Mouse (Mus musculus): Measurements from ENCODE around the gene Xrn1. TPM values are rescaled to one million over a fixed set of nuclear protein-coding genes. Genes with fewer than 3 reads are reported as not detected.

Xrn1 gene
- total and polyA plus RNA-seq, 3 experiments = 8.1 to 11.9 (median 9.3) TPM

- Histone ChIP-seq H3K4me1 (ENCODE audit: control insufficient read depth in 1 of 2, insufficient read depth in 2 of 2) (peaks cover 0 to 9% of the 10 kb centered on the region in 2 experiments; a peak in 2 of 4 replicates), H3K9ac (ENCODE audit: insufficient read depth, low read depth) (no peak overlapping the region), H3K4me2 (ENCODE audit: insufficient read depth, low read depth, poor library complexity, severe bottlenecking) (no peak overlapping the region), H3K9me3 (replicated peaks; ENCODE audit: low read length) (no peaks in the 10 kb centered on the region), H3K4me3 (replicated peaks in 1 of 3; ENCODE audit: low read depth in 2 of 3, low read length in 2 of 3, poor library complexity in 1 of 3) (no peak overlapping the region), H3K79me2 (replicated peaks; ENCODE audit: control insufficient read depth, extremely low read depth, insufficient read depth, poor library complexity, severe bottlenecking) (peaks cover 26% of the 10 kb centered on the region; the same call in 1 of the 2 replicates), H3K27me3 (replicated peaks) (no peaks in the 10 kb centered on the region), H3K27ac (ENCODE audit: insufficient read depth, low read depth) (no peak overlapping the region), H3K36me3 (replicated peaks in 1 of 2; ENCODE audit: control insufficient read depth in 1 of 2, insufficient read depth in 1 of 2, low read length in 1 of 2) (peaks cover 8 to 40% of the 10 kb centered on the region in 2 experiments)
- in situ Hi-C loops (cut with MboI; ENCODE audit: low pct_ligation_motif_present, low pct_unique_long_range_greater_than_20kb, low sequenced_read_pairs) (no loop called here), dilution Hi-C loops (cut with MboI; ENCODE audit: extremely low pct_ligation_motif_present, extremely low pct_unique_long_range_greater_than_20kb, low sequenced_read_pairs) (no loop called here)
- no peak for TF ChIP-seq USF2 (conservative IDR thresholded peaks at IDR 0.05; ENCODE audit: low read depth, low read length)
- no peak for TF ChIP-seq E2F4 (IDR thresholded peaks at IDR 0.05; ENCODE audit: insufficient replicate concordance, low read depth, low read length)
- TF ChIP-seq RAD21 (IDR thresholded peaks at IDR 0.05; ENCODE audit: low read depth, low read length) = no peak
- TF ChIP-seq SMC3 (IDR thresholded peaks at IDR 0.05; ENCODE audit: low read depth, low read length) = no peak
- no peak for TF ChIP-seq KAT2A (IDR thresholded peaks at IDR 0.05; ENCODE audit: insufficient replicate concordance, low read length)
- TF ChIP-seq GABPA (IDR thresholded peaks at IDR 0.05; ENCODE audit: insufficient replicate concordance, low read depth, low read length) = no peak
- no peak for TF ChIP-seq RCOR1 (conservative IDR thresholded peaks at IDR 0.05; ENCODE audit: low read depth, low read length)
- TF ChIP-seq NRF1 (IDR thresholded peaks at IDR 0.05; ENCODE audit: low read depth, low read length) = no peak
- no peak for TF ChIP-seq POLR2AphosphoS2 (IDR thresholded peaks at IDR 0.05; ENCODE audit: low read depth, low read length)
- no peak for TF ChIP-seq MAFK (IDR thresholded peaks at IDR 0.05; ENCODE audit: insufficient replicate concordance, low read length)
- TF ChIP-seq JUND (conservative IDR thresholded peaks at IDR 0.05; ENCODE audit: low read depth, low read length) = no peak
- TF ChIP-seq CTCF (conservative IDR thresholded peaks at IDR 0.05 in 1 of 2, IDR thresholded peaks at IDR 0.05 in 1 of 2; ENCODE audit: low read depth in 2 of 2, low read length in 2 of 2) = no peak
- no peak for TF ChIP-seq CHD2 (IDR thresholded peaks at IDR 0.05; ENCODE audit: low read length)
- TF ChIP-seq POLR2A (IDR thresholded peaks at IDR 0.05; ENCODE audit: low read depth, low read length) = no peak
- no peak for TF ChIP-seq JUN (IDR thresholded peaks at IDR 0.05; ENCODE audit: insufficient read depth, low read depth, low read length)
- no peak for TF ChIP-seq ZKSCAN1 (IDR thresholded peaks at IDR 0.05; ENCODE audit: borderline replicate concordance, low read depth, low read length)
- TF ChIP-seq PAX5 (IDR thresholded peaks at IDR 0.05; ENCODE audit: low read length) = no peak
- TF ChIP-seq IRF4 (IDR thresholded peaks at IDR 0.05; ENCODE audit: low read depth, low read length) = no peak
- TF ChIP-seq UBTF (IDR thresholded peaks at IDR 0.05; ENCODE audit: low read depth, low read length) = no peak
- TF ChIP-seq EP300 (IDR thresholded peaks at IDR 0.05; ENCODE audit: low read length) = no peak
- DNase-seq (ENCODE audit: extremely low read depth) = no peak
These were observed 5.3 kb downstream of the Xrn1 start for GRCm38 (mm10) chr9:95959732-95960428.

GRCm38 (mm10) chr9:95961058-95961457 lies 6.5 kb downstream of the Xrn1 start:
- peaks cover 0 to 8% of the 10 kb centered on the region in 2 experiments; a peak in 2 of 4 replicates for H3K4me1 ChIP-seq (ENCODE audit: control insufficient read depth in 1 of 2, insufficient read depth in 2 of 2)
- no peaks in the 10 kb centered on the region for H3K9me3 ChIP-seq (replicated peaks; ENCODE audit: low read length)
- DNase-seq (ENCODE audit: extremely low read depth) = no peak
- in situ Hi-C loops (cut with MboI; ENCODE audit: low pct_ligation_motif_present, low pct_unique_long_range_greater_than_20kb, low sequenced_read_pairs) (no loop called here), dilution Hi-C loops (cut with MboI; ENCODE audit: extremely low pct_ligation_motif_present, extremely low pct_unique_long_range_greater_than_20kb, low sequenced_read_pairs) (no loop called here)
- H3K36me3 ChIP-seq (replicated peaks in 1 of 2; ENCODE audit: control insufficient read depth in 1 of 2, insufficient read depth in 1 of 2, low read length in 1 of 2) = peaks cover 10 to 49% of the 10 kb centered on the region in 2 experiments
- no peaks in the 10 kb centered on the region for H3K27me3 ChIP-seq (replicated peaks)
- no peak overlapping the region for H3K27ac ChIP-seq (ENCODE audit: insufficient read depth, low read depth)
- H3K9ac ChIP-seq (ENCODE audit: insufficient read depth, low read depth) = no peak overlapping the region
- no peak overlapping the region for H3K4me2 ChIP-seq (ENCODE audit: insufficient read depth, low read depth, poor library complexity, severe bottlenecking)
- no peak overlapping the region for H3K4me3 ChIP-seq (replicated peaks in 1 of 3; ENCODE audit: low read depth in 2 of 3, low read length in 2 of 3, poor library complexity in 1 of 3)
- TF ChIP-seq ZMIZ1 (IDR thresholded peaks at IDR 0.05; ENCODE audit: low read depth, low read length) (no peak), POLR2AphosphoS2 (IDR thresholded peaks at IDR 0.05; ENCODE audit: low read depth, low read length) (no peak), E2F4 (IDR thresholded peaks at IDR 0.05; ENCODE audit: insufficient replicate concordance, low read depth, low read length) (no peak), BHLHE40 (IDR thresholded peaks at IDR 0.05; ENCODE audit: low read depth, low read length) (no peak), MAFK (IDR thresholded peaks at IDR 0.05; ENCODE audit: insufficient replicate concordance, low read length) (no peak), MAZ (IDR thresholded peaks at IDR 0.05; ENCODE audit: low read depth, low read length) (no peak), USF1 (IDR thresholded peaks at IDR 0.05; ENCODE audit: low read depth, low read length) (no peak), ETS1 (conservative IDR thresholded peaks at IDR 0.05; ENCODE audit: low read depth, low read length) (no peak), KAT2A (IDR thresholded peaks at IDR 0.05; ENCODE audit: insufficient replicate concordance, low read length) (no peak), UBTF (IDR thresholded peaks at IDR 0.05; ENCODE audit: low read depth, low read length) (no peak), POLR2A (IDR thresholded peaks at IDR 0.05; ENCODE audit: low read depth, low read length) (no peak)
- H3K79me2 ChIP-seq (replicated peaks; ENCODE audit: control insufficient read depth, extremely low read depth, insufficient read depth, poor library complexity, severe bottlenecking) = peaks cover 22% of the 10 kb centered on the region; the same call in 1 of the 2 replicates
